In genomic region chr1:190761786-190762185, GRCm38 (mm10) we compare ENCODE assay signal across 11 mouse cellular contexts.
DNase-seq lines count a peak whose midpoint lies in the region; ATAC-seq lines count a peak whose summit lies in the region.
"Had no signal": no experiment of that assay in that cellular context is flagged by ENCODE, and none has a peak within 500 bp of the region (broad histone marks: within the 10 kb centered on the region; RNA-seq: fewer than 3 reads in every experiment).

No protein-coding gene starts in this region.

- H3K4me1 ChIP-seq in heart, embryonic 12.5 days (replicated peaks) = peaks cover 7% of the 10 kb centered on the region
- H3K4me1 ChIP-seq: embryonic facial prominence, embryonic 13.5 days; liver, embryonic 13.5 days had no signal

- no peak overlapping the region for H3K4me3 ChIP-seq in heart, embryonic 12.5 days
- H3K4me3 ChIP-seq: embryonic facial prominence, embryonic 13.5 days; liver, embryonic 13.5 days had no signal

- WGBS in heart, embryonic 12.5 days = 24% methylated on average over 4 of the region's 5 CpGs

- no peak overlapping the region for H3K9ac ChIP-seq in heart, embryonic 12.5 days
- H3K9ac ChIP-seq: embryonic facial prominence, embryonic 13.5 days; liver, embryonic 13.5 days had no signal

- ATAC-seq in heart, embryonic 12.5 days (ENCODE audit: insufficient number of reproducible peaks, low FRiP score) = no peak
- 0 out of 2 replicates have a peak, but pooled peaks have one; percentile 38 for ATAC-seq in megakaryocyte progenitor cell, adult 5-6 weeks (replicated peaks; ENCODE audit: poor library complexity)

- 0 out of 2 replicates have a peak, but pooled peaks cover 12% of the 10 kb centered on the region for H3K27me3 ChIP-seq in heart, embryonic 12.5 days (replicated peaks)
- H3K27me3 ChIP-seq: embryonic facial prominence, embryonic 13.5 days; liver, embryonic 13.5 days had no signal

- H3K36me3 ChIP-seq in heart, embryonic 12.5 days = no peaks in the 10 kb centered on the region
- H3K36me3 ChIP-seq: embryonic facial prominence, embryonic 13.5 days; liver, embryonic 13.5 days had no signal

- DNase-seq in heart, postnatal 14 days = no peak
- peak; percentile 31 for DNase-seq in lung, postnatal 10 days
- no peak for DNase-seq in lung, postnatal 36 days
- DNase-seq in embryo, embryonic 10 days (ENCODE audit: low spot score) = peak; percentile 60
- no peak for DNase-seq in thymus, adult 18-20 months
- DNase-seq in left cerebral cortex, postnatal 14 days (ENCODE audit: low spot score in 2 of 2) = no peak
- DNase-seq: gastrocnemius, postnatal 14 days; liver, embryonic 13.5 days had no signal

- peaks cover 7% of the 10 kb centered on the region; the same call in 1 of the 2 replicates for H3K9me3 ChIP-seq in heart, embryonic 12.5 days (replicated peaks)
- H3K9me3 ChIP-seq: liver, embryonic 13.5 days had no signal

- H3K4me2 ChIP-seq in heart, embryonic 12.5 days = peak overlapping the region; percentile 23; the same call in 1 of the 2 replicates
- H3K4me2 ChIP-seq: embryonic facial prominence, embryonic 13.5 days; liver, embryonic 13.5 days had no signal

- no peak overlapping the region for H3K27ac ChIP-seq in heart, embryonic 12.5 days (ENCODE audit: poor library complexity, severe bottlenecking)
- H3K27ac ChIP-seq: embryonic facial prominence, embryonic 13.5 days; liver, embryonic 13.5 days had no signal

- intact Hi-C loops in heart, postnatal 14 days (cut with DNase I) = no loop called here
- intact Hi-C loops in left cerebral cortex, postnatal 14 days (cut with DNase I) = no loop called here

Comparison
In these comparisons a context has a peak if more than half of its experiments do, and no peak if none do; other contexts are left out.
1. DNase-seq: peak in lung, postnatal 10 days (single experiment) and embryo, embryonic 10 days (single experiment); none in heart, postnatal 14 days (0 of 2), lung, postnatal 36 days (single experiment), thymus, adult 18-20 months (0 of 2) and left cerebral cortex, postnatal 14 days (0 of 2).